Mouse (Mus musculus) stomach, embryonic 14.5 days (tissue): ENCODE results near the gene Cluh. TPM values are rescaled to one million over a fixed set of nuclear protein-coding genes. Genes with fewer than 3 reads are reported as not detected.

ENCODE experiments used
- ATAC-seq: fragments of 200-750 bp; cut with Nextera tagmentation; 2 replicates; pipeline ENCODE4 v1.8.0; 2017; ENCODE audit warnings: low read depth, moderate TSS enrichment; ENCODE audit not compliant: insufficient number of reproducible peaks, insufficient read depth, low FRiP score
- H3K27ac ChIP-seq: fragments of 300-500 bp; sonication (generic); 2 replicates; pipeline ENCODE4 v1.5.1; 2014; ENCODE audit warnings: mild to moderate bottlenecking, low read length, moderate library complexity, mixed read lengths
- H3K27me3 ChIP-seq: fragments of 300-500 bp; sonication (generic); 2 replicates; pipeline ENCODE4 v1.6.1; 2014; ENCODE audit warnings: low read length, control low read depth, mixed read lengths; ENCODE audit not compliant: control insufficient read depth, insufficient read depth
- H3K36me3 ChIP-seq: fragments of 300-500 bp; sonication (generic); 2 replicates; pipeline ENCODE4 v1.6.1; 2014; ENCODE audit warnings: mild to moderate bottlenecking, control low read depth, low read length, moderate library complexity, mixed read lengths; ENCODE audit not compliant: control insufficient read depth, insufficient read depth
- H3K4me1 ChIP-seq: fragments of 300-500 bp; sonication (generic); 2 replicates; pipeline ENCODE4 v1.6.1; 2014; ENCODE audit warnings: low read length, control low read depth, mixed read lengths; ENCODE audit not compliant: control insufficient read depth, insufficient read depth
- H3K4me2 ChIP-seq: fragments of 300-500 bp; sonication (generic); replicated peaks from 2 replicates; pipeline ENCODE4 v1.6.1; 2014; ENCODE audit warnings: low read depth, low read length, control low read depth
- H3K4me3 ChIP-seq: fragments of 300-500 bp; sonication (generic); 2 replicates; pipeline ENCODE4 v1.5.1; 2014; ENCODE audit warnings: low read depth, low read length, control low read depth
- H3K9ac ChIP-seq: fragments of 300-500 bp; sonication (generic); replicated peaks from 2 replicates; pipeline ENCODE4 v1.6.1; 2014; ENCODE audit warnings: low read depth, mild to moderate bottlenecking, control low read depth, low read length, moderate library complexity, mixed read lengths
- H3K9me3 ChIP-seq: fragments of 300-500 bp; sonication (generic); 2 replicates; pipeline ENCODE4 v1.6.1; 2016; ENCODE audit warnings: low read depth, low read length, control low read depth; ENCODE audit not compliant: control insufficient read depth
- WGBS: fragments of 180-500 bp; shearing (Covaris S2); extraction: QIAGEN DNeasy Blood & Tissue Kit; methylation state at CpG from one replicate; pipeline ENCODE4 v1.1.7; 2014; 5-methylcytosine and 5-hydroxymethylcytosine counted together
- polyA plus RNA-seq: library from polyadenylated mRNA; unstranded; fragments of >200 nt; fragmentation: Nextera tagmentation; extraction: Ambion mirVana; gene quantifications from 2 replicates; pipeline ENCODE4 v1.2.1, GENCODE M21; 2014

Cluh gene
- polyA plus RNA-seq, 1 experiment from 2014 or later, result 24.0 TPM

- Histone ChIP-seq H3K4me3 (no peak overlapping the region), H3K9me3 (no peaks in the 10 kb centered on the region), H3K4me1 (peaks cover 26% of the 10 kb centered on the region), H3K9ac (no peak overlapping the region), H3K27ac (no peak overlapping the region), H3K36me3 (peaks cover 17% of the 10 kb centered on the region), H3K4me2 (no peak overlapping the region), H3K27me3 (no peaks in the 10 kb centered on the region)
- 47% methylated on average over 6 of the region's 6 CpGs for WGBS
- no peak for ATAC-seq
These were observed 4.1 kb downstream of the Cluh start for GRCm38 (mm10) chr11:74653385-74653784.

- WGBS, result 72% methylated on average over 3 of the region's 3 CpGs
- H3K4me1 ChIP-seq, result peaks cover 15% of the 10 kb centered on the region
- H3K36me3 ChIP-seq, result peaks cover 41% of the 10 kb centered on the region
- H3K4me3 ChIP-seq, result no peak overlapping the region
- no peak overlapping the region for H3K9ac ChIP-seq
- no peaks in the 10 kb centered on the region for H3K9me3 ChIP-seq
- no peak overlapping the region for H3K4me2 ChIP-seq
- no peak overlapping the region for H3K27ac ChIP-seq
- no peak for ATAC-seq
- H3K27me3 ChIP-seq, result no peaks in the 10 kb centered on the region
These were observed 6.6 kb downstream of the Cluh start for GRCm38 (mm10) chr11:74655941-74656340.

- H3K27me3 ChIP-seq, result no peaks in the 10 kb centered on the region
- WGBS, result 93% methylated on average over 13 of the region's 13 CpGs
- no peak overlapping the region for H3K4me2 ChIP-seq
- no peak overlapping the region for H3K4me3 ChIP-seq
- H3K9me3 ChIP-seq, result no peaks in the 10 kb centered on the region
- no peak overlapping the region for H3K27ac ChIP-seq
- H3K9ac ChIP-seq, result no peak overlapping the region
- H3K4me1 ChIP-seq, result no peaks in the 10 kb centered on the region
- H3K36me3 ChIP-seq, result peaks cover 80% of the 10 kb centered on the region
- no peak for ATAC-seq
These were observed 11.0 kb downstream of the Cluh start for GRCm38 (mm10) chr11:74660336-74660735.

- H3K27ac ChIP-seq, result no peak overlapping the region
- no peaks in the 10 kb centered on the region for H3K27me3 ChIP-seq
- no peaks in the 10 kb centered on the region for H3K9me3 ChIP-seq
- H3K36me3 ChIP-seq, result peaks cover 92% of the 10 kb centered on the region
- no peak for ATAC-seq
- 89% methylated on average over 19 of the region's 19 CpGs for WGBS
- H3K4me3 ChIP-seq, result no peak overlapping the region
- H3K4me2 ChIP-seq, result no peak overlapping the region
- no peak overlapping the region for H3K9ac ChIP-seq
- H3K4me1 ChIP-seq, result no peaks in the 10 kb centered on the region
These were observed 12.3 kb downstream of the Cluh start for GRCm38 (mm10) chr11:74661641-74662040.

GRCm38 (mm10) chr11:74662221-74662620 lies 12.9 kb downstream of the Cluh start:
- Histone ChIP-seq H3K36me3 (peaks cover 93% of the 10 kb centered on the region), H3K4me3 (no peak overlapping the region), H3K4me2 (no peak overlapping the region), H3K9ac (no peak overlapping the region), H3K27me3 (no peaks in the 10 kb centered on the region), H3K27ac (no peak overlapping the region), H3K9me3 (no peaks in the 10 kb centered on the region), H3K4me1 (no peaks in the 10 kb centered on the region)
- ATAC-seq, result no peak
- 91% methylated on average over 6 of the region's 6 CpGs for WGBS

GRCm38 (mm10) chr11:74664279-74664678 lies 15.0 kb downstream of the Cluh start:
- no peak overlapping the region for H3K4me3 ChIP-seq
- ATAC-seq, result no peak
- no peak overlapping the region for H3K9ac ChIP-seq
- H3K4me2 ChIP-seq, result no peak overlapping the region
- 90% methylated on average over 3 of the region's 3 CpGs for WGBS
- no peak overlapping the region for H3K27ac ChIP-seq
- H3K9me3 ChIP-seq, result no peaks in the 10 kb centered on the region
- no peaks in the 10 kb centered on the region for H3K4me1 ChIP-seq
- H3K27me3 ChIP-seq, result no peaks in the 10 kb centered on the region
- peaks cover 82% of the 10 kb centered on the region for H3K36me3 ChIP-seq

GRCm38 (mm10) chr11:74664906-74665305 lies 15.6 kb downstream of the Cluh start:
- Histone ChIP-seq H3K4me2 (no peak overlapping the region), H3K9me3 (no peaks in the 10 kb centered on the region), H3K4me1 (no peaks in the 10 kb centered on the region), H3K36me3 (peaks cover 75% of the 10 kb centered on the region), H3K4me3 (no peak overlapping the region), H3K9ac (no peak overlapping the region), H3K27ac (no peak overlapping the region), H3K27me3 (no peaks in the 10 kb centered on the region)
- WGBS, result 93% methylated on average over 8 of the region's 8 CpGs
- ATAC-seq, result no peak

GRCm38 (mm10) chr11:74665631-74666283 lies 16.5 kb downstream of the Cluh start:
- Histone ChIP-seq H3K4me1 (no peaks in the 10 kb centered on the region), H3K27me3 (no peaks in the 10 kb centered on the region), H3K27ac (no peak overlapping the region), H3K4me2 (no peak overlapping the region), H3K36me3 (peaks cover 69% of the 10 kb centered on the region), H3K9me3 (no peaks in the 10 kb centered on the region), H3K4me3 (no peak overlapping the region), H3K9ac (no peak overlapping the region)
- 94% methylated on average over 17 of the region's 17 CpGs for WGBS
- no peak for ATAC-seq

- H3K4me1 ChIP-seq, result no peaks in the 10 kb centered on the region
- H3K27me3 ChIP-seq, result no peaks in the 10 kb centered on the region
- H3K27ac ChIP-seq, result no peak overlapping the region
- WGBS, result 85% methylated on average over 5 of the region's 5 CpGs
- no peak for ATAC-seq
- no peaks in the 10 kb centered on the region for H3K9me3 ChIP-seq
- peaks cover 64% of the 10 kb centered on the region for H3K36me3 ChIP-seq
- no peak overlapping the region for H3K4me2 ChIP-seq
- H3K4me3 ChIP-seq, result no peak overlapping the region
- H3K9ac ChIP-seq, result no peak overlapping the region
These were observed 17.0 kb downstream of the Cluh start for GRCm38 (mm10) chr11:74666284-74666652.
